Mouse (Mus musculus) kidney, adult 11 months (tissue): ENCODE measurements around the gene Lurap1.
A peak's percentile ranks its signal among the peaks of the same experiment; 100 is the strongest.

Source experiments
- DNase-seq: peaks from one replicate; pipeline ENCODE4 v3.0.0; 2022

Lurap1 gene

DNA sequence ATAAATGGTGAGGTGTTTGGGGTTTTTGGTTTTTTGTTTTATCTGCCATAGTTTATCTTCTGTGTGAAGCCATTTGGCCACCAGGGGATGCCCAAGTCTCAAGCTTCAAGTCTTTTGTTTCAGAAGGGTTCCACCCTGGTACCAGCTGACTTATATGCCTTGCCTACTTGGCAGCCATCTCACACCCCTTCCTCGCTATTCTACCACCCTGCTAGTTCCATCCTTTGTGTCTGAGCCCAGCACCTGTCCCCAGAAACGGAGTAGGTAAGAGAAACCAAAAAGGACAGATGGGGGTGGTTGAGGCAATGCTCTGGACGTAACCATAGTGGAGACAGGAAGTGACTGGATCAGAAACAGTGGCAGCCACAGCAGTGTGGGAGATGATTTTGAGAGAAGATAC, 8.8 kb upstream of the Lurap1 start:
- no peak for DNase-seq

- peak; percentile 79 for DNase-seq
These were observed 6.7 kb upstream of the Lurap1 start for GRCm38 (mm10) chr4:116157882-116158281.

DNA sequence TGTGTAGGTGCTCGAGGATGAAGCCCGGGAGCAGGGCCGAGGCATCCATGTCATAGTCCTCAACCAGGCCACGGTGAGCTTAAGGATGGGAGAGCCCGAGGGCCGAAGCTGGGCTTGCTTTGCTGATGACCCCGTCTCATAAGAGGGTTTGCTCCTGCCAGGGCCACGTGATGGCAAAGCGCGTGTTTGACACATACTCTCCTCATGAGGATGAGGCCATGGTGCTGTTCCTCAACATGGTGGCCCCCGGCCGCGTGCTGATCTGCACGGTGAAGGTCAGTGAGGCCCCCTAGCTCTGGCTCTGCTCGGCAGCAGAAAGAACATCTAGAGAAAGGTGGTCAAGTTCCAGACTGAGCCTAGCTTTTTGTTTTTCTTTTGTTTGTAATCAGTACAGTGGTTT, 1.6 kb upstream of the Lurap1 start:
- DNase-seq, result no peak

DNA sequence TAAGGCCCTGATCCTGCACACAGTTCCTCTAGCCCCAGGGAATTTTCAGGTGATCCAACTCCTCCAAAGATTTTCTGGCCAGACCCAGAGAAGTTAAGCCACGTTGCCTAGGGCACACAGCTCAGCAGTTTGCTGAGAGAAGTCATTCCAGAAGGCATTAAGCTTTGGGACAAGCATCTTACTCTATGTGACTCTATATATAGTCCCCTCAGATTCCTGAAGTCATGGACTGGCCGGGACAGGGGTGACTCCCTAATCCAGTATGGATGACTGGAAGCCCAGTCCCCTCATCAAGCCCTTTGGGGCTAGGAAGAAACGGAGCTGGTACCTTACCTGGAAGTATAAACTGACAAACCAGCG, 296 bp downstream of the Lurap1 start:
- DNase-seq, result no peak

- peak; percentile 49 for DNase-seq
These were observed 829 bp downstream of the Lurap1 start for GRCm38 (mm10) chr4:116150156-116150861.

GRCm38 (mm10) chr4:116149812-116150155, 1.4 kb downstream of the Lurap1 start:
- no peak for DNase-seq

DNA sequence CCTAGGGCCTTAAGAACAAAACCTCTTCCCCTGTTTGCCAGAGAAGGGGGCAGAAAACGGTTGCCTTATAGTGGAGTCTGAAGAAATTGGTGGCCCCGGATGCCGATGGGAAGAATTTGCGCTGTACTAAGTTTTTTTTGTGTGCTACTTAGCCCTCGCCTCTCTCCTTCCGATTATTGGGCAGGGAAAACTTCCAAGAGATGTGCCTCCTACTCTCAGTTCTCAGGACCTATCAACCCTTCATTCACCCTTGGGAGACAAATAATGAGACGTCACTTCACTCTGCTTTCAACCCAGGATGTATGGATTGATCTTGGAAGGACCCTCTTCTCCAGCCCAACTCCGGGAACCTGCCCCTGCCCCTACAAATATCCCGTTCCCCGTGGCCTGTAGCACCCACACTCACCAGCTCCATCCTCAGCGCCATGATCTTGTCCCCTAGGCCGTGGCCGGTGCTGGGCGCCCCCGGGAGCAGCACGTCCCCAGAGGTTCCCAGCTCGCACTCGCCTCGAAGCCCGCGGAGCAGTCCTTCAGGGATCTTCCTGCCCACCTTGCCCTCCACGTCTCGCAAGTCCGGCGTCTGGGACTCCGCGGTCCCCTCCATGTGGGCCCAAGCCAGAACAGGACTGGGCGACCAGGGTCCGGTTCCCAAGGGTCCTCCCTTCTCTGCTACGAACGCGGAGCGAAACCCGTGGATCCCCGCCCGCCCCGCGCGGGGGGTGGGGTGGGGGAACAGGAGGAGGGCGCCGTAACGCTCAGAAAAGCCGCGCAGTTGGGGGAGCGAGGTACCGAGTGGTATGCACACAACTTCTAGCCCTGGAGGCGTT, 7.0 kb downstream of the Lurap1 start:
- DNase-seq, result peak; percentile 65

GRCm38 (mm10) chr4:116143317-116143811, 7.8 kb downstream of the Lurap1 start:
- peak; percentile 70 for DNase-seq

- DNase-seq, result no peak
These were observed 8.9 kb downstream of the Lurap1 start for GRCm38 (mm10) chr4:116142269-116142668.

DNA sequence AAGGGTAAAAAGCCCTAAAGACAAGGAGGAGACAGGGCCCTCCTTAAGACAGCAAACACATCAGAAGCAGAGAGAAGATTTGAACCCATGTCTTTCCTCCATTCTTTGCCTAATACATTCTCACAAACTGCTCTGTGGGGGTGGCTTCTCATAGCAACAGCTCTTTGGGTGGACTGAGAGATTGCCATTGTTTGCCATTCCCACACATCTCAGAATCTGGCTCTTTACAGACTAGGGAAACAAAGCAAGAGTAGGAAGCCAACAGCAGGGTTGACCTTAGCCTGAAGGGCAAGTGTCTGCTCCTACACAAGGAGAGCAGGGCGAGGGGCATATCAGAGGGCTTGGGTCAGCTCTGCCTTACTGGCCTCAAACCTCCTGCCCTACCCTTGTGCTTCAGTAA, 9.4 kb downstream of the Lurap1 start:
- DNase-seq, result no peak

- DNase-seq, result no peak
These were observed 10.2 kb downstream of the Lurap1 start for GRCm38 (mm10) chr4:116140801-116141574.

GRCm38 (mm10) chr4:116137421-116137996, 13.6 kb downstream of the Lurap1 start:
- no peak for DNase-seq

DNA sequence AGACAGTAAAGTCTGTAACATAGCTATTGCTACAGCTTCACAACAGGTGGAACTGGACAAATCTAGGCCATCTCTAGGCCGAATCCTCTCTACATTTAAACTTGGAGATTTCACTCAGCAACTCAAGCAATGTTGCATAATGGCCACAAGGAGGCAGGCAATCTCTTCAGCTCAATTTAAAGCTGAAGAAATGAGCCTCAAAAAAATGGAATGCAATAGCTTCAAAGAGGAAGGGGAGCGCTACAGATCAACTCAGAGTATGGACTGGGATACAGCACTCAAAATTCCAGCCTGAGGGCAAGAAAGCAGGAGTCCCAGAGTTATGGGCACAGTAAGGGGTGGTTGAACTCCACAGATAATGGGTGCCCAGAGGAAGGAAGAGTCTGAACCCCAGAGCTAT, 16.1 kb downstream of the Lurap1 start:
- DNase-seq, result no peak

DNA sequence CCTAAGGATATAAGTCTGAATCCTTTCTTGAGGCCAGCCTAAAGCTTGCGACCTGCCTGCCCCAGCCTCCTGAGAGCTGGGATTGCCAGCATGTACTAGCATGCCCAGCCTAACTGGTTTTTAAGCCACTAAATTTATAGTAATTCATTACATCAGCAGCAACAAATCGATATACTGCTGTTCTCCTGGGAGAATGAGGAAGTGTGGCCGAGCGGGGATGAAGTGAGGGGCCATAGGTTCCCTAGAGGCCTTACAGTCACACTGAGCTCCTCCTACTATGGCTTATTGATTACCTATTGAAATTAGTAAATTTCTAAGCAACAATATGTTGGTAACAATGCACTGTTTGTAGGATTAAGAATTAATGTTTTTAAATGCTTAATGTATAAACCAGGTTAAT, 18.0 kb downstream of the Lurap1 start:
- DNase-seq, result no peak

GRCm38 (mm10) chr4:116127956-116128355, 23.2 kb downstream of the Lurap1 start:
- DNase-seq, result no peak

GRCm38 (mm10) chr4:116125803-116126386, 25.2 kb downstream of the Lurap1 start:
- DNase-seq, result no peak

DNA sequence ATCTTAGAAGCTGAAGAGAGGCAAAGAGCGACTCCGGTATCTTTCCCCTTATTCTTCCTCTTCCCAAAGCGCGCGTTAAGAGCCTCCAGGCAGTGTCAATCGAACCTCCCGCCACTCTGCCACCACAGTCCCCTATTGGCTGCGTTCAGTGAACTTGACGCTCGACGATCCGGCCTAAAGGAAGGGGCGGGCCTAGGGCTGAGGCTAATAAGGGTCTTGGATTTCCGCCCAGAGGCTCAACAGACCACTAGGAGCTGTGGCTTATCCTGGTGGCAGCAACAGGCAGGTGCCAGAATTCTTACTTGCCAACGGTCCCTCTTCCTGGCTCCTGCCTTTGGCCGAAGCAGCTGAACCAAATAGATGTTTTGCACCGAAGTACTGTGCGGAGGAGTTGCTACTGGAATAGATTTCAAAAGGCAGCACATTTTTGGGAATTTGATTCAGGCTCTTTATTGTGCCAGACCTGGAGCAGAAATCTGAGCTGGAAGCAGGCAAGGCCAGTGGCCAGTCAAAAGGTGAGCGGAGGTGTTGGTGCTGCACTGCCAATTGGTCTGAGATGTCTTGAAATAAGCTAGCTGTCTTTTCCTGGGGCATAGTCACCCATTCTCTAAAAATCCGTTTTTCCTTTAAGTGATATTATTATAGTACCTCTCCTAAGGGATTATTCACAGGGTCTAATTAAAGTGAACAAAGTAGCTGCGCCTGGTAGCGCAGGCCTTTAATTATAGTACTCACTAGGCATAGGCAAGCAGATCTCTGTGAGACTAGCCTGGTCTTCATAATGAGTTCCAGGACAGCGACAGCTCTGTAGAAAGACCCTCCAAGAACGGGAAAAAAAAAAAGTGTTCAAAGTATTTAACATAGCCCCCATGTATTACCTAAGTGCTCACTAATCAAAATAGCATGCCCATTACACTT, 27.3 kb downstream of the Lurap1 start, which contains the start of the genes Rad54l and Pomgnt1:
Gene Rad54l, minus strand, starts transcription at position 89 of the 918 bp plus-strand sequence.
Gene Pomgnt1, plus strand, starts transcription at position 239 of the 918 bp plus-strand sequence.
- DNase-seq, result peak; percentile 75

- DNase-seq, result no peak
These were observed 28.4 kb downstream of the Lurap1 start for GRCm38 (mm10) chr4:116122762-116123161.

DNA sequence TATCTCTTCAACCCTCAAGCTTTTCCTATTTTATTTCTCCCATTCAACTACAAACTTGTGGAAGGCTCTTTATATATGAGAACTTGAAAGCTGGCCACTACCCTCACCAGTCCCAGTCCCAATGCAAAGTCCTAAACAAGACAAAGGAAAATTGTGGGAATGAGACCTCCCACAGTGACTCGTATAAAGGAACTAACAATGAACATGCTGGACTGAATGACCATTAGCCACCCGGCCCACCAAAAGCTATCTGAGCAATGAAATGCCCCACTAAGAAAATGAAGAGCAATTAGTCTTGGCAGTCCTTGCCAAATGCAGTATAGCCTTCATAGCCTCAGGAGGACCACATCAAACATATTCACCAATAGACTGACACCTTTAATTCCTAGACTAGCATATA, 39.7 kb downstream of the Lurap1 start:
- DNase-seq, result no peak

GRCm38 (mm10) chr4:116110695-116111094, 40.4 kb downstream of the Lurap1 start:
- DNase-seq, result no peak

DNA sequence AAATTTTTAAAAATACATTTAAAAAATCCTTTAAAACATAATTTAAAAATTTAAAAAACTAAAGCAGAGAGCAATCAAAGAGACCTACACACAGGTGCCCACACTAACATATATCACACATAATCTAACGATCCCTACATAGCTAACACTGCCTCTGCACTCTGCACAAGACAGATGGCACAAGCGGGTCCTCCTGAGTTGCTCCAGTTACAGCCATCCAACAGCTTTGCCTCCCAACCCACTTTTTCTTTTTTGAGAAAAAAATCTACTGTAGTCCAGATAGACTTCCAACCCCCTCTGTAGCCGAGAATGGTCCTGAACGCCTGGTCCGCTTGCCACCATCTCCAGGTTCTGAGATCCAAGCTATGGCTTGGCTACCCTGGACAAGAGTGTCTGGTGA, 45.9 kb downstream of the Lurap1 start:
- DNase-seq, result no peak
